Mouse (Mus musculus): ENCODE data around the gene Gm49355.

Gene Gm49355

DNA sequence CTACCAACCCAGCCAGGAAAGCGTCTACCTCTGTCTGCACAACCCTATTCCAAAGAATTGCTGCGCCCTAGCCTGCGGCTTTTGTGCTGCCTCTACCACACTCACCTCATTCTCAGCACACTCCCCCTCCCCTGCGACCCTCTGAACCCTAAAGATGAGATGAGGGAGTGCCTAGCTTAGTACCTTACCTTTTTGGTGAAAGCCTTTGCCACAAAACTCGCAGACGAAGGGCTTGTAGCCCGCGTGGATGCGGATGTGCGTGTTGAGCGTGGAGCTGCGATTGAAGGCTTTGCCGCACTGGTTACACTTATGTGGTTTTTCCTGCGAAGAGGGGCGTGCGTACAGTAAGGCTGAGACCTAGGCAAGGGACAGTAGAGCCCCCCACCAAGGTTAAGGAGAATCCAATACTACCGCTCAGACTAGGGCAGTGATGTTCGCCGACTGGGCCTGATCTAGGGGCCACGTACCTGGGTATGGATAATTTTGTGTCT is 59.7 kb downstream of the Gm49355 start:
- no peak for DNase-seq (ENCODE audit: low read depth)

DNA sequence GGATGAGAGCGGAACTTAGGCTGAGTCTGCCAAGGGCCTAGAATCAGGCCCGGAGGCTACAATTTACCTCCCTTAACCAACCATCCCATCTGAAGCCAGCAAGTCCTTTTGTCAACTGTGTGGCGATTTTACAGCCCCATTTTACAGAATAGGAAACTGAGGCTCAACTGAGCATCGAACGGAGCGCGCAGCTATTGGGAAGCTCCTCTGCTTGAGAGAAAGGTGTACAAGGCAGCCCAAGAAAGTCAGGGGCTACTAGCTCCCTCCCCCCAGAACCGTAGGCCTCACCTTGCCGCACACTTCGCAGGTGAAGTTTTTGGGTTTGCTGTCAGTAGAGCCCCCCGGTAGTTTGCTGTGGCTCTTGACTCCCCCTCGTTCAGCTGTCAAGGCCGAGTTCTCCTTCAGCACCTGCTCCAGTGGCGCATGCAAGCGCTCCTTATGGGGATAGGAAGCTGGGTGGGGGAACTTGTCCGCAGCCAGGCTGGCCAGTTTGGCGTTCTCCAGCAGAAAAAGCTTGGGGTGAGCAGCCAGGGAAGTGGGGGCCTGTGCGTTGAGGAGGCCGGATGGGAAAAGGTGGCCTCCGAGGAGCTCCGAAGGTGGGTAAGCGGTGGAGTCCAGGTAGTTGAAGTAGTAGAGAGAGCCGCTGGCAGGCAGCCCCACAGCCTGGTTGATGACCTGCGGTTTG is 60.4 kb downstream of the Gm49355 start:
- DNase-seq (ENCODE audit: low read depth) = no peak

DNA sequence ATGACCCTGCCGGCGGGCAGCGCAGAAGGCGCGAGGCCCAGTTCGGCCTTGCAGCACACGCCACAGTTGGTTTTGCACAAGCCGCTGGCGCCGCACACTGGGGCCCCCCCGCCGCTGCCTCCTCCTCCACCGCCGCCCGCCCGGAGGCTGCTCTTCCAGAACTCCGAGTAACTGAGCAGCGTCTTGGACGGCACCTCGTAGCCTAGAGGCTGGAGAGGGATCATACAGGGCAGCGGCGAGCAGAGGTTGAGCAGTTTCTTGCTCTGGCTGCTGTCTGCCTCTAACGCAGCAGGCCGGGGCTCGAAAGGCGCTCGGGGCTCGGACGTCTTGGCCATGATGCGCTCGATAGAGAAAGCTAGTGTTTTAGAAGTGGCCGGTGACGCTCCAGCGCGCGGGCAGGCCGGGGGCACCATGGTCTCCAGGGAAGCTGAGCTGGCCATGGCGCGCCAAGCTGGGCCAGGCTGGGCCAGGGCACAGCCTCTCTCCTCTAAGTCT is 61.0 kb downstream of the Gm49355 start:
- no peak for DNase-seq (ENCODE audit: low read depth)

DNA sequence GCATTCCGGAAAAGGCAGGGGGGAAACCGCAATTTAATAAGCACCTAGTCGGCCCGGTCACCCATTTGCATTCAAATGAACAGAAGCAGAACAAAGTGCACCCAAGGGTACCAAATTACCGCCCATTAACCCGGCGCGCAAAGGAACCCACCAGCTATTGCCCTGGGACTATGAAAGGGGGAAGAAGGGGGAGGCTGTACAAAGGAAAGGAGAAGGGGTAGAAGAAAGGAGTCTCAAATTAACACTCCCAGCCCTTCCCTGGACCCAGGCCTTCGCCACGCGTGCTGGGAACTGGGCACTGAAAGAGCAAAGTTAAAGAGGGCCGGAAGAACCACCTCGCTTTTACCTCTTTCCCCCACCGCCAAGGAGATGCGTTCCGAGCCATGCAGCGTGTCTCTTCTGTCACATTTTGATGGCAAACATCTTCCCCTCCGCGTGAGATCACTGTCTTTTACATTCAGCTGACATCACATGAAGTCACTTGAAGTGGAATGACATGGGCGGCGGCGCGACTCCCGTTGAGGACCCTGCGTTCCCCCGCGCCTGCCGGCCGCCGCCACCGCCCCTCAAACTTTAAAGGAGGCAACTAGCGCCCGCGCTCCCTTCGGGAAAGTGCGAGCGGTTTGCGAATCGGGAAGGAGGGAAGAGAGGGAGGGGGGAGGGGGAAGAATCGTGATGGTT is 61.6 kb downstream of the Gm49355 start:
- no peak for DNase-seq (ENCODE audit: low read depth)

DNA sequence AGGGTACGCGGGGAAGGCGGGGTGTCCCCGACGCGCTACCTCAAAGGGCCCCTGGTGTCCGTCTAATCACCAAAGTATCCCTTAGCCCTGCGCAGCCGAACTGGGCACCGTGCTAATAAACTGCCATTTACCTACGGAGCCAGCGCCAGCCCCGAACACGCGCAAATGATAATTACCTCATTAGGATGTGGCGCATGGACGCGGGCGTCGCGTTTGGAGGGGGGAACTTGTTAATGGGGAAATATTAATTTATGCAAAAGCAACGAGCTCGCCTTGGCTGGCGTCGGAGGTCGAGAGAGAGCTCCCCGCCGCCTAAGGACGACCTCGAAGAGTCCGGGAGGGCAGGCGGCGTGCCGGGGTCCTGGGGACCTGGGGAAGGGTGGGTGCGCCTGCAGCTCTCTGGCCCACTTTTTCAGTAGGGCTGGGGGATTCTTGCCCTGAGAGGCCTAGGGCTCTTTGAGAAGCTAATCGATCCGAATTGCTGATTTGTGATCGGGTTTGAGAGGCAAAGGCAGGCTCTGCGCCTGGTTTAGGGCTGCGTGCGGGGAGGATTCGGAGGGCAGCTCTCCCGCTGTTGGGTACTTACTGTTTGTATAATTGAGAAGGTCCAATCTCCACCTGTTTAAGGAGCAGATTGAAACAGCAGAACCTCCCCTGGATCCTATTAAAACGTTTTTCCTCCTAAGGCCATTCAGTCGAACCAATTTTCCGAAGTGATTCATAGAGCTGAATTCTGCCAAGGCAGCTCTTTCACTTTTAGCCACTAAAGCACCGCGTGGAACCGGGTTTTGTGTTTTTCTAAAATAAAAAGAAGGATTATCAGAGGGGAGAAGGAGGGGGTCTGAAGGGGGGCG is 62.5 kb downstream of the Gm49355 start:
- DNase-seq (ENCODE audit: low read depth) = no peak

GRCm38 (mm10) chr14:12346865-12347600 is 63.3 kb downstream of the Gm49355 start:
- no peak for DNase-seq (ENCODE audit: low read depth)

GRCm38 (mm10) chr14:12348089-12348488 is 64.3 kb downstream of the Gm49355 start, which contains the start of gene Fezf2:
Fezf2 (minus strand) TSS chr14:12348189.
- DNase-seq (ENCODE audit: low read depth) = no peak

DNA sequence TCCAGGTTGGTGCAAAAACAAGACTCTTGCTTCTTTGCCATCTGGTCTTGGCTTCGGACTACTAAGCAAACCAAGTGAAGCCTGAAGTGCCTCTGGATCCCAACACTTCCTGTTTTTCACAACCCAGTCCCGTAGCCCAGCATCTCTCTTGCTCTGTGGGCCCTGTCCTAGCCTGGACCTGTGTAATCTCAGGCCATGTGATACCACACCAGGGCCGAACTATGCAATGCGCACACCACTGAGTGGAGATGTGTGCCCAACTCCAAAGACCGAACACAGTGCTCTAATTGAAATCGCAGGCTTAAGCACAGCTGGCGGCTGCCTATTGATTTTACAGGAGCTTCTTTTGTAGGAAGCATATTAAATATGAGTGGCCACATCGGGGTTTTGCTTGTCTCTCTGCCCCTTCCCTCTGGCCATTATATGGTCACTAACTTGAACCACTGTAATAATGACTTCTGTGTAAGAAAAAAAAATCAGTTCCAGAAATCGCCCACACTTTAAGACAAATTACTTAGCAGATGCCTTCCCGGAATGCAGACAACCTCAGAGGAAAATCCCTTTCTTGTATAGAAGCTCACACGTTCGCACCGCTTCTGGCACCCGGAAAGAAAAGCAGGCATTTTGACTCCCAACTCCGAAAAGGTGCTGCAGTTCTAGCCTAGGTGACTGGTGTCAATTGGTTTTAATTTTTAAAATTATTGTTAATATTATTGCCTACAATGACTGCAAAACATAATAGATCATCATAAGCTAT is 65.7 kb downstream of the Gm49355 start:
- no peak for DNase-seq (ENCODE audit: low read depth)

- DNase-seq (ENCODE audit: low read depth) = no peak
Measured at GRCm38 (mm10) chr14:12350271-12350916, 66.6 kb downstream of the Gm49355 start.
